Mouse (Mus musculus) megakaryocyte, embryonic 14.5 days (primary cell): ENCODE measurements around the gene Tex36.

Source experiments
- FLI1 ChIP-seq: IDR thresholded peaks from 2 replicates; pipeline ENCODE4 v1.6.1; 2012; ENCODE audit warnings: low read length, inconsistent platforms, mixed read lengths
- GATA1 ChIP-seq: IDR thresholded peaks from 3 replicates; pipeline ENCODE4 v1.6.1; 2012; ENCODE audit warnings: mixed read lengths, low read length, inconsistent platforms, borderline replicate concordance

DNA sequence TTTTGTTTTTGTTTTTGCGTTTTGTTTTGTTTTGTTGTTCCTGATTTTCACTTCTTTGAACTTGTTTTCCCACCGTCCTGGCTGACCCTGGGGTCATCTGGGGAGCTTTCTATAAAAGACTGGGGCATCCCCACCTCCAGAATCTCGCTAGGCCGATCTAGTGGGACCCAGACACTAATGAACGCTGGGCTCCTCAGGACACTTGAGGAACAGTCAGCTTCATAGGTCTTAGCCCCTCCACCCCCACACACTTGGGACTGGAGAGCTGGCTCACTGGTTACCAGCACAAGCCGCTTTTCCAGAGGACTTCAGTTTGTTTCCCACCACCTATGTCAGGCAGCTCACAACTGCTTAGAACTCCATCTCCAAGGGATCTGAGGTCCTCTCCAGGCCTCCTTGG is 25.7 kb downstream of the Tex36 start:
- TF ChIP-seq GATA1 (no peak), FLI1 (no peak)
